Mouse (Mus musculus) B cell, adult 2 months (primary cell): ENCODE measurements around the gene Robo4.
A peak's percentile ranks its signal among the peaks of the same experiment; 100 is the strongest.

ENCODE experiments used
- DNase-seq, 2 experiments: peaks; one replicate each; pipeline ENCODE4 v3.0.0; 2022

Robo4 gene

DNA sequence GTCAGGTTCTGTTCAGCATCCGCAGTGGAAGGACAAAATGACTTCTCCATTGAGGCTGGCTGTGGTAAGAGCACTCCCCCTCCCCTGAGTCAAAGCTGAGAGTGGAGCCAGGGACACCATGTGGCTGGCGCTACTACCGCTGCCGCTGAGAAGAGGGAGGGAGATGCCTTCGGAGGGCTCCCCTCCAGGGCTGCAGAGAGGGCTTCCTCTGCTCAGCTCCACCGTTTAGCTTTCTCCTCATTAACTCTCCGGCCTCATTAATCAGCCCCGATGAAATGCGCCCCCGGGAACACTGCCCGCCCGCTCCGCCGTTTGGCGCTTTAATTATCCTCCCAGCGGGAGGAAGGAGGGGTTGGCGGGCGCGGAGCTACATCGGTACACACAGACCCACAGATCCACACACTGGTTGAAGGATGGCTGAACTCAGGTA, 54.8 kb downstream of the Robo4 start:
- no peak for DNase-seq

- no peak for DNase-seq
Measured at GRCm38 (mm10) chr9:37457151-37457550, 55.5 kb downstream of the Robo4 start.

DNA sequence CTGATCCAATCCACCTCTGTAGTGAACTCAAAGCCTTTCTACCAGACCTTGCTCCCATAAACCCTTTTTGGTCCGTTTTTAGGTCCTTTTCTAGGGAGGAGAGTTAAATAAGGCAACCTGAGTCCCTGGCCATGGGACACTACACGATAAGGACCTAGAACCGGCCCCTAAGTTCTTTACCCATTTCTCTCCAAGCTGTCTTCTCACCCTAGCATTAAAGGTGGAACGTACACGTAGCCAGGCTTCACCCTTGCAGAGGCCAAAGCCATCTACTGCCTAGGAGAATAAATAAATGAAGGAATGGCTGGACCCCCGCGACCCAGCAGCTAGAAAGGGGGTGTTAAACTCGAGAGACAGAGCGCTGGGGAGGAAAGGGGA, 58.0 kb downstream of the Robo4 start:
- no peak for DNase-seq

DNA sequence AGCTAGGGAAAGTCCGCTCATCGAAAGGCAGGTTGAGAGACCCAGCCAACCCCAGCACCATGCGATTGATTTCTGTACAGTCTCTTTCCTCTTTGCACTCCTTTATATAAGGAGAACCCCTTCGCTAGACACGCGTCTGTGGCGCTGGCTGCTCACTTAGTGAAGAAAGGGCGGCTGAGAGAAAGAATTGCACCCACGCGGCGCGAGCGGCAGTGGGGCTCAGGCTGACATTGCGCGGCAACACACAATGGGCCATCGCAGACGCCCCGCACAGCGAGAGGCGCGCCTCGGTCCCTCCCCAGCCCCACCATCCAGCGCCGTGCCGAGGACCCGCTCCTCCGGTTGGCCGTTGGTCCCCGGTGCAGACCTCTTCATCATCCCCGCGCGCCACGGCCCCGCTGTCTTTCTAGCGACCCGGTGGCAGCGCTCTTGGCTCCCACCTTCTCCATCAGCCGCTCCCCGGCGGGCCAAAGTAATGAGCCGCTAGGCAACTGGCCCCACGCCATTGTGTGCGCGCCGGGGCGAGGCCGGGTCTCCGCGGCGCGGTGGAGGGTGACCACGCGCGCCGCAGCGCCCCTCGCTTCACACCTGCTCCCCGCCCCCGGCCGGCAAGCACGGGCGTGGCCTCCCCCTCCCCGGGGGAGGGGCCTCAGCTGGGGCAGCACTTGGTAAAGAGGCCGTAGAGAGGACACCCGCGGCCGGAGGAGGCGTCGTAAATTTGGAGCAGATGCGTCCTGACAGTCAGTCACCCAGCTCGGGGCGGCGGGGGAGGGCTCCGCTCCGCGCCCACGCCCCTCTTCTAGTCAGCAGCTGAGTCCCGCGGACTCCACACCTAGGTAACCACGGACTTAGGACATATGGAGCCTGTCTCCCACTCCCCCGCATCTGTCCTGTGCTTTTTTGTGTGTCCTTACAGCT, 58.6 kb downstream of the Robo4 start:
- peak; percentile 31 to 34 for DNase-seq

DNA sequence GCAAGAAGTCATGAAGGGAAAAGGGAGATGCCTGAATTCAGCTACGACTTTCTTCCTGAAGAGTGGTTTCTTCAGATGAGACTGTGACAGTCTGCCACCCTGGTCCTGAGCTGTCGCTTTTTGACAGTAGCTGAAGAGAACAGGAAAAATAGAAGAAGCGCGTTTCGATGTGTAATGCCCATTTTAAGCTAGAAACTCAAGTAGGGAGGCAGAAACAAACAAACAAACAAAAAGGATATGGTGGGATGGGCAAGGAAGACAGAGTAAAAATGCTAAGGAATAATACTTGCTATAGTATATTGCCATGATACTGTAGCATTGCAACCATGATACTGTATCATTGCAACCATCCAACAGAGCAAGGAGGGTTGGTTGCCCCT, 59.3 kb downstream of the Robo4 start:
- DNase-seq = no peak

DNA sequence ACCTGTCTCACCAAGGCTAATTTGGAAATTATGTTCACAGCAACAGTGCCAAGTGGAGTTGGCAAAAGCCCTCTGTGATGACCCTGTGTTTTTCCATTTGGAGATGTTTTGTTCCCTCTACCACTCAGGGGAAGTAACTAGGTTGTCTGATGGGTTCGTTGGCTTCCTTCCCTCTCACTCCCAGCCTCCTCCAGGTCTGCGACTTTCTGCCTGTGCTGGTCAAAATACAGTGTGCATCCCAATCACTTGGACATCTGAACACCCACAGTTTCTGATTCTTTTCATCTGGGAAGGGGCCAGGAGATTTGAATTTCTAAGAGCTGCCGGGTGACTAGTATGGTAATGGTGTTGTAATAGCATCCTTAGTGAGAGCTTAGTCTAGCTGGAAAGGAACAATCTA, 59.9 kb downstream of the Robo4 start:
- no peak for DNase-seq

DNA sequence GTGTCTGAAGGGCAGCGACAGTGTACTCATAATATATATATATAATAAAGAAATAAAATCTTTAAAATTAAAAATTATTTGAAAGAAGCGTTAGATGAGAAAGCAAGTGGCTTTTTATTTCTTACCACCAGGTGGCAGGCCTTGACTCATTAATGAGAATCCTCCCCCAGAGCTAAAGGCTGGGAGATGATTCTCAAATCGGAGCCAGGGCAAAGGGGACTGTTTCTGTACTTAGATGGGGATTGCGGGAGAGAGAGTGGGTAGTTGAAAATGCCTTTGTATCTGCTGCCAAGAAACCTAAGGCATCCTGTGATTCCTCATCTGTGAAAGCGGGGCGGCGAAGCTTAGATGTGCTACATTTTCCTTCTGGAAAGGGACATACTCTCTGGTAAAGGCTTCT, 61.1 kb downstream of the Robo4 start:
- DNase-seq = peak; percentile 58 to 71
